Mouse (Mus musculus): ENCODE measurements around the gene Psapl1. TPM values are rescaled to one million over a fixed set of nuclear protein-coding genes. Genes with fewer than 3 reads are reported as not detected.
A peak's percentile ranks its signal among the peaks of the same experiment; 100 is the strongest.

Gene Psapl1
- under 1 TPM in 1 of 2 experiments, not detected in 1; 0.09 TPM for total RNA-seq (2021)
- long read RNA-seq, experiment 1: 0 reads
- long read RNA-seq, experiment 2: 0 reads

GRCm38 (mm10) chr5:36203916-36204315 is at the start of gene Psapl1:
Gene Psapl1, plus strand, starts transcription at chr5:36204021.
- DNase-seq (ENCODE audit: low spot score): peak; percentile 12

GRCm38 (mm10) chr5:36154879-36155485 is 48.8 kb upstream of the Psapl1 start:
- no peak for DNase-seq (ENCODE audit: low spot score)

- peak; percentile 15 for DNase-seq (ENCODE audit: low spot score)
Measured at GRCm38 (mm10) chr5:36165424-36166302, 38.2 kb upstream of the Psapl1 start.

- DNase-seq (ENCODE audit: low spot score): no peak
Measured at GRCm38 (mm10) chr5:36166346-36167013, 37.3 kb upstream of the Psapl1 start.

GRCm38 (mm10) chr5:36168963-36169650 is 34.7 kb upstream of the Psapl1 start:
- peak; percentile 72 for DNase-seq (ENCODE audit: low spot score)

- DNase-seq (ENCODE audit: low spot score): no peak
Measured at GRCm38 (mm10) chr5:36174569-36175115, 29.2 kb upstream of the Psapl1 start.

- DNase-seq (ENCODE audit: low spot score): no peak
Measured at GRCm38 (mm10) chr5:36176409-36176808, 27.4 kb upstream of the Psapl1 start.

GRCm38 (mm10) chr5:36176873-36177272 is 26.9 kb upstream of the Psapl1 start:
- no peak for DNase-seq (ENCODE audit: low spot score)

GRCm38 (mm10) chr5:36178215-36178614 is 25.6 kb upstream of the Psapl1 start:
- no peak for DNase-seq (ENCODE audit: low spot score)

GRCm38 (mm10) chr5:36178785-36179184 is 25.0 kb upstream of the Psapl1 start:
- DNase-seq (ENCODE audit: low spot score): no peak

GRCm38 (mm10) chr5:36179708-36180107 is 24.1 kb upstream of the Psapl1 start:
- DNase-seq (ENCODE audit: low spot score): no peak

GRCm38 (mm10) chr5:36182326-36182725 is 21.5 kb upstream of the Psapl1 start:
- DNase-seq (ENCODE audit: low spot score): no peak

GRCm38 (mm10) chr5:36186294-36187053 is 17.3 kb upstream of the Psapl1 start:
- DNase-seq (ENCODE audit: low spot score): no peak

- peak; percentile 68 for DNase-seq (ENCODE audit: low spot score)
Measured at GRCm38 (mm10) chr5:36188310-36188709, 15.5 kb upstream of the Psapl1 start.

GRCm38 (mm10) chr5:36191285-36191684 is 12.5 kb upstream of the Psapl1 start:
- DNase-seq (ENCODE audit: low spot score): no peak

GRCm38 (mm10) chr5:36191876-36192275 is 11.9 kb upstream of the Psapl1 start:
- no peak for DNase-seq (ENCODE audit: low spot score)

- DNase-seq (ENCODE audit: low spot score): peak; percentile 34
Measured at GRCm38 (mm10) chr5:36192677-36193076, 11.1 kb upstream of the Psapl1 start.

- no peak for DNase-seq (ENCODE audit: low spot score)
Measured at GRCm38 (mm10) chr5:36194631-36195030, 9.2 kb upstream of the Psapl1 start.

- DNase-seq (ENCODE audit: low spot score): no peak
Measured at GRCm38 (mm10) chr5:36195436-36195835, 8.4 kb upstream of the Psapl1 start.

- DNase-seq (ENCODE audit: low spot score): no peak
Measured at GRCm38 (mm10) chr5:36199519-36199918, 4.3 kb upstream of the Psapl1 start.
